Mouse (Mus musculus) spleen, adult 2 months (tissue): Measurements from ENCODE around the gene Gpatch2.

ENCODE experiments used
- CTCF ChIP-seq: fragments of 200-500 bp; IDR thresholded peaks from 2 replicates; pipeline ENCODE4 v1.5.1; 2011; ENCODE audit warnings: mild to moderate bottlenecking, inconsistent platforms; ENCODE audit not compliant: insufficient read depth, insufficient read length, insufficient replicate concordance; ENCODE audit errors: extremely low read depth
- POLR2A ChIP-seq: fragments of 200-500 bp; IDR thresholded peaks from 2 replicates; pipeline ENCODE4 v1.6.1; 2011; ENCODE audit warnings: low read depth, low read length, inconsistent platforms

GRCm38 (mm10) chr1:187307335-187307734 lies 92.0 kb downstream of the Gpatch2 start:
- TF ChIP-seq CTCF (no peak), POLR2A (no peak)
